Mouse (Mus musculus): ENCODE data around the gene Twf2. TPM values are rescaled to one million over a fixed set of nuclear protein-coding genes. Genes with fewer than 3 reads are reported as not detected.
"Not testable (repeated sequence)": the region's sequence is repeated elsewhere in the genome, so short reads cannot be mapped to it uniquely, and the experiment has no call there.

The Twf2 gene
- total and polyA plus RNA-seq, 3 experiments, result 182 to 251 (median 219) TPM

GRCm38 (mm10) chr9:106167703-106168102 is 35.2 kb upstream of the Twf2 start:
- TF ChIP-seq CTCF (IDR thresholded peaks at IDR 0.05) (no peak), POLR2A (IDR thresholded peaks at IDR 0.05; ENCODE audit: insufficient read depth, low read depth, low read length) (no peak), EP300 (IDR thresholded peaks at IDR 0.05; ENCODE audit: insufficient read depth, low read depth, low read length) (no peak)

DNA sequence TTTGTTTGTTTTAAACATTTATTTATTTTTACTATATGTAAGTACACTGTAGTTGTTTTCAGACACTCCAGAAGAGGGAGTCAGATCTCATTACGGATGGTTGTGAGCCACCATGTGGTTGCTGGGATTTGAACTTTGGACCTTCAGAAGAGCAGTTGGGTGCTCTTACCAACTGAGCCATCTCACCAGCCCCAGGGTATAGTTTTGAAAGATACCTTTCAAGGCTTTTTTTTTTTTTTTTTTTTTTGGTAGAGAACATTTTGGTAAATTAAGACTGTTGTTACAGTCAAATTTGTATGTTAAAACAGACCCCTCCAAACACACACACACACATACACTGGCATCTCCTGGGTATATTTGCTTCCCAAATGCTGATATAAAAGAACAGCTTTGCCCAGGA is 33.9 kb upstream of the Twf2 start:
- H3K27ac ChIP-seq; H3K79me2 ChIP-seq (replicated peaks; ENCODE audit: control insufficient read depth, insufficient read depth, low read length); H3K4me3 ChIP-seq; H3K27me3 ChIP-seq (ENCODE audit: control insufficient read depth, insufficient read depth, low read length); DNase-seq; H3K4me1 ChIP-seq (ENCODE audit: control insufficient read depth, insufficient read depth, low read length); intact Hi-C loops (cut with DNase I); H3K9ac ChIP-seq (ENCODE audit: low read depth, low read length); H3K36me3 ChIP-seq (ENCODE audit: control insufficient read depth, insufficient read depth, low read length): not testable (repeated sequence)
- WGBS, result 81% methylated on average over 1 of the region's 1 CpGs

More at GRCm38 (mm10) chr9:106167703-106168102, 35.2 kb upstream of the Twf2 start:
- no peaks in the 10 kb centered on the region; the same call in 1 of the 2 replicates for H3K36me3 ChIP-seq (ENCODE audit: control insufficient read depth, insufficient read depth, low read length)
- no peak overlapping the region for H3K9ac ChIP-seq (ENCODE audit: low read depth, low read length)
- intact Hi-C loops (cut with DNase I), result no loop called here
- 74% methylated on average over 1 of the region's 1 CpGs for WGBS
- H3K27me3 ChIP-seq (ENCODE audit: control insufficient read depth, insufficient read depth, low read length), result no peaks in the 10 kb centered on the region
- no peak overlapping the region for H3K27ac ChIP-seq
- no peak overlapping the region for H3K4me3 ChIP-seq
- no peak for DNase-seq
- no peaks in the 10 kb centered on the region for H3K79me2 ChIP-seq (replicated peaks; ENCODE audit: control insufficient read depth, insufficient read depth, low read length)
- H3K4me1 ChIP-seq (ENCODE audit: control insufficient read depth, insufficient read depth, low read length), result peaks cover 3% of the 10 kb centered on the region

DNA sequence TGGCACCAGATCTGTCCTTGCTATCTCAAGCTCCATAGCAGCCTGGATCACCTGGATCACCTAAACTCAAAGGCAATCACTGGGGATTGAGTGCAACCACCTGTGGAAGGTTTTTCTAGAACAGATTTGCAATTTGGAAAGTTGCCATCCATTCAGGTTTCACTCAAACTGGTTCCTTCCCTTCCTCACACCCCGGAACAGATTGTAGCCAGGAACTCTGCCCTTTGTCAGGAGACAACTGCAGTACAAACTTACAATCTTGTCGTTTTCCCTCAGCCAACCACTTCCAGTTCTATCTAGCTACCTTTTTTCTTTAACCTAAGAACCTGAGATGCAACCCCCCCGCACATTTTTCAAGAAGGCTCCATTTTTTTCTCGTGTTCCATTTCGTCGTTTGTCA is 33.0 kb upstream of the Twf2 start:
- peak overlapping the region; percentile 97 for H3K9ac ChIP-seq (ENCODE audit: low read depth, low read length)
- no peaks in the 10 kb centered on the region for H3K27me3 ChIP-seq (ENCODE audit: control insufficient read depth, insufficient read depth, low read length)
- intact Hi-C loops (cut with DNase I), result loop anchor here (1.0 to 10.0 kb wide), 5 partner anchors 11 to 265 kb away; partner anchors contain the start of genes Acy1, Poc1a and Ppm1m
- H3K36me3 ChIP-seq (ENCODE audit: control insufficient read depth, insufficient read depth, low read length), result peaks cover 17% of the 10 kb centered on the region
- TF ChIP-seq EP300 (IDR thresholded peaks at IDR 0.05; ENCODE audit: insufficient read depth, low read depth, low read length), result no peak
- no peak for TF ChIP-seq POLR2A (IDR thresholded peaks at IDR 0.05; ENCODE audit: insufficient read depth, low read depth, low read length)
- DNase-seq, result no peak
- H3K27ac ChIP-seq, result no peak overlapping the region; the same call in 1 of the 2 replicates
- H3K79me2 ChIP-seq (replicated peaks; ENCODE audit: control insufficient read depth, insufficient read depth, low read length), result peaks cover 3% of the 10 kb centered on the region; the same call in 1 of the 2 replicates
- peaks cover 7% of the 10 kb centered on the region for H3K4me1 ChIP-seq (ENCODE audit: control insufficient read depth, insufficient read depth, low read length)
- 41% methylated on average over 6 of the region's 6 CpGs for WGBS
- H3K4me3 ChIP-seq, result no peak overlapping the region

DNA sequence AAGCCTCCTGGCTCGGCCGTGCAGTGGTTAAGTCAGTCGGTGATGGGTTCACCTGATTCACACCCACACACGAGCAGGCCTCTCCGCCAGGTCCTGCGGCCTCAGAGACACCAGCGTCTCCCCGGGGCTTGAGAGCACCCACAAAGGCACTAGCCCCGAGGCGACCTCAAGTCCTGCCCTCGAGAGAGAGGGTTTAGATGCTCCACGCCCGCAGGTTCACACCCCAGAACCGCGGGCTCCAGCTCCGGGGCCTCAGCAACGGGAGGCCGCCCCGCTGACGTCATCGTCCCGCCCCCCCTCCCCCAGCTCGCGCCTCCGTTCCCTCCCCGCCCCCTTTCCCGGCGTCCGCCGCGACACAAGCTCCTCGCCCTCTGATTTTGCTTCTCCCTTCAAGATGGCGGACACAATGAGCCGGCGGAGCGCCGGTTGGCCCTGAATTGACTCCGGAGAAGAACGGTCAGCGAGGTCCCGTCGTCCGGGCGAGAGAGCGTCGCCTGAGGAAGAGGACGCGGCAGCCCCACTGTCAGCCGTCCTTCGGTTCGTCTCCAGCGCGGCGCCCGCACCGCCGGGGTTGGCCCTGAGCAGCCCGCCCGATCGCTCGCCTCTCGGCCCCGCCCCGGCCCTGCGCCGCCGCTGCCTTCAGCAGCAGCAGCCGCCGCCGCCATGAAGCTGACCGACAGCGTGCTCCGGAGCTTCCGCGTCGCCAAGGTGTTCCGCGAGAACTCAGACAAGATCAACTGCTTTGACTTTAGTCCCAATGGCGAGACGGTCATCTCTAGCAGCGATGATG is 32.2 kb upstream of the Twf2 start, which contains the start of gene Wdr82:
TSS of gene Wdr82 (plus strand) at position 373 of the 790 bp plus-strand sequence.
- intact Hi-C loops (cut with DNase I), result loop anchor here (1.0 to 10.0 kb wide), 5 partner anchors 11 to 264 kb away; partner anchors contain the start of genes Acy1, Poc1a and Ppm1m
- DNase-seq, result peak; percentile 91 to 93
- TF ChIP-seq POLR2A (IDR thresholded peaks at IDR 0.05; ENCODE audit: insufficient read depth, low read depth, low read length) (peak; percentile 90), CTCF (IDR thresholded peaks at IDR 0.05) (no peak), EP300 (IDR thresholded peaks at IDR 0.05; ENCODE audit: insufficient read depth, low read depth, low read length) (0 out of 2 replicates have a peak, but pooled peaks have one; percentile 10)
- Histone ChIP-seq H3K27ac (peak within 1 kb of the TSS; percentile 95), H3K36me3 (ENCODE audit: control insufficient read depth, insufficient read depth, low read length) (peaks cover 24% of the 10 kb centered on the region), H3K4me1 (ENCODE audit: control insufficient read depth, insufficient read depth, low read length) (peaks cover 11% of the 10 kb centered on the region), H3K4me3 (peak within 1 kb of the TSS; percentile 86), H3K27me3 (ENCODE audit: control insufficient read depth, insufficient read depth, low read length) (no peaks in the 10 kb centered on the region), H3K9ac (ENCODE audit: low read depth, low read length) (peak within 1 kb of the TSS; percentile 97), H3K79me2 (replicated peaks; ENCODE audit: control insufficient read depth, insufficient read depth, low read length) (peaks cover 3% of the 10 kb centered on the region; the same call in 1 of the 2 replicates)
- WGBS, result 1% methylated on average over 80 of the region's 81 CpGs

- Histone ChIP-seq H3K27me3 (ENCODE audit: control insufficient read depth, insufficient read depth, low read length) (no peaks in the 10 kb centered on the region), H3K9ac (ENCODE audit: low read depth, low read length) (peak overlapping the region; percentile 96), H3K36me3 (ENCODE audit: control insufficient read depth, insufficient read depth, low read length) (peaks cover 32% of the 10 kb centered on the region), H3K4me1 (ENCODE audit: control insufficient read depth, insufficient read depth, low read length) (peaks cover 13% of the 10 kb centered on the region), H3K79me2 (replicated peaks; ENCODE audit: control insufficient read depth, insufficient read depth, low read length) (peaks cover 3% of the 10 kb centered on the region), H3K27ac (peak overlapping the region; percentile 95), H3K4me3 (peak overlapping the region; percentile 86)
- WGBS, result under 1% methylated on average over 30 of the region's 30 CpGs
- no peak for TF ChIP-seq POLR2A (IDR thresholded peaks at IDR 0.05; ENCODE audit: insufficient read depth, low read depth, low read length)
- no peak for TF ChIP-seq CTCF (IDR thresholded peaks at IDR 0.05)
- TF ChIP-seq EP300 (IDR thresholded peaks at IDR 0.05; ENCODE audit: insufficient read depth, low read depth, low read length), result no peak
- peak; percentile 77 to 80 for DNase-seq
- intact Hi-C loops (cut with DNase I), result loop anchor here (2.0 to 10.0 kb wide), 4 partner anchors 27 to 263 kb away; partner anchors contain the start of genes Acy1, Poc1a and Ppm1m
Measured at GRCm38 (mm10) chr9:106171346-106172158, 31.4 kb upstream of the Twf2 start.
